Mouse (Mus musculus): ENCODE results near the gene Gm17482.

The Gm17482 gene

GRCm38 (mm10) chr6:115307134-115307533 lies 80.0 kb downstream of the Gm17482 start:
- no peak for DNase-seq

Measured in retina, postnatal 1 day (tissue).